Mouse (Mus musculus) limb, embryonic 13.5 days (tissue): ENCODE data around the gene Itgb7. TPM values are rescaled to one million over a fixed set of nuclear protein-coding genes. Genes with fewer than 3 reads are reported as not detected.

Experiments used
- ATAC-seq: fragments of 200-750 bp; cut with Nextera tagmentation; 2 replicates; pipeline ENCODE4 v1.8.0; 2017; ENCODE audit warnings: low read depth, moderate number of reproducible peaks, moderate TSS enrichment; ENCODE audit not compliant: low FRiP score
- H3K27ac ChIP-seq: fragments of 300-500 bp; sonication (generic); 2 replicates; pipeline ENCODE4 v1.5.1; 2015; ENCODE audit warnings: inconsistent platforms, mild to moderate bottlenecking, moderate library complexity
- H3K27me3 ChIP-seq: fragments of 300-500 bp; sonication (generic); 2 replicates; pipeline ENCODE4 v1.6.1; 2015; ENCODE audit warnings: mild to moderate bottlenecking, inconsistent platforms
- H3K36me3 ChIP-seq: fragments of 300-500 bp; sonication (generic); 2 replicates; pipeline ENCODE4 v1.6.1; 2015; ENCODE audit warnings: inconsistent platforms, mild to moderate bottlenecking, moderate library complexity
- H3K4me1 ChIP-seq: fragments of 300-500 bp; sonication (generic); 2 replicates; pipeline ENCODE4 v1.6.1; 2015; ENCODE audit warnings: inconsistent platforms
- H3K4me2 ChIP-seq: fragments of 300-500 bp; sonication (generic); replicated peaks from 2 replicates; pipeline ENCODE4 v1.6.1; 2015; ENCODE audit warnings: inconsistent platforms, mild to moderate bottlenecking, moderate library complexity
- H3K4me3 ChIP-seq: fragments of 300-500 bp; sonication (generic); 2 replicates; pipeline ENCODE4 v1.5.1; 2015; ENCODE audit warnings: moderate library complexity, mild to moderate bottlenecking, inconsistent platforms
- H3K9ac ChIP-seq: fragments of 300-500 bp; sonication (generic); 2 replicates; pipeline ENCODE4 v1.6.1; 2015; ENCODE audit warnings: mild to moderate bottlenecking, inconsistent platforms
- H3K9me3 ChIP-seq: fragments of 300-500 bp; sonication (generic); 2 replicates; pipeline ENCODE4 v1.6.1; 2016; ENCODE audit warnings: inconsistent platforms
- WGBS: fragments of 180-500 bp; shearing (Covaris S2); methylation state at CpG from one replicate; pipeline ENCODE4 v1.1.7; 2015; 5-methylcytosine and 5-hydroxymethylcytosine counted together
- polyA plus RNA-seq: library from polyadenylated mRNA; unstranded; fragments of >200 nt; fragmentation: Nextera tagmentation; extraction: Ambion mirVana; gene quantifications from 2 replicates; pipeline ENCODE4 v1.2.1, GENCODE M21; 2015

Gene Itgb7
- polyA plus RNA-seq, 1 experiment from 2014 or later = 3.5 TPM

DNA sequence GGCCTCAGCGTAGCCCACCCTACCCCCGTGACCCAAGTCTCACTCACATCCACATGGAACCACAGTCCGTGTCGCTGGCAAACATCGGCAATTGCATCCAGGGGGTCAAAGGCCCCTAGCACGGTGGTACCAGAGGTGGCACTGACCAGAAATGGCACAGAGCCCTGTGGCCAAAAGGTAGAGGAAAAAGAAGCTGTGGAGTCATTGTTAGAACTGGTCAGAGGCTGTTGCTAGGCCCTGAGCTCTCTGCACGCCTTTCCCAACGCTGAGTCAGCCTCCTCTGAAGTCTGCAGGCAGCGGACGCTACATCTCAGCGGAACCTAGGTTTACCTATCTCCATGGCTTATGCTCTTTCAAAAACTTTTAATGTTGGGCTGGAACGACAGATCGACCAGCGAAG lies 51.8 kb downstream of the Itgb7 start:
- 93% methylated on average over 14 of the region's 14 CpGs for WGBS
- no peaks in the 10 kb centered on the region for H3K4me1 ChIP-seq
- H3K9me3 ChIP-seq = no peaks in the 10 kb centered on the region
- no peak overlapping the region for H3K4me3 ChIP-seq
- no peak overlapping the region for H3K4me2 ChIP-seq
- no peaks in the 10 kb centered on the region for H3K27me3 ChIP-seq
- no peak overlapping the region for H3K27ac ChIP-seq
- peaks cover 64% of the 10 kb centered on the region for H3K36me3 ChIP-seq
- no peak for ATAC-seq
- no peak overlapping the region for H3K9ac ChIP-seq

DNA sequence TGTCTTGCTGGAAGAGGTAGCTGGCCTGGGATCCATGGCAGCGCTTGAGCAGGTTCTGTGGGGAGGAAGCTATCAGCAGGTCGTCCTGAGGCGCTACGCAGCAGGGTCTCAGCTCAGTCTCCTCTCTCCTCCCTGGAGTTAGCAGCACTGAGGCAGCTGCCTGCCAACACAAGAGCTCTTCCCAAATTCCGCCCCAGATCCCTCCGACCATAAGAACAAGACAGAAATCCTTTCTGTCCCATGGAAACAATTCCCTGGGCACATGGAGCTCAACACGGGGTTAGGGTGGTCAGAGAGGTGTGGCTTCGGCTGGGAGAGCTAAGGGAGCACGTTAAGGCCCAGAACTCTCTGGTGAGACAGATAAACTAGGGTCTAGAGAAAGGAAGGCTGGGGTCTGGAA lies 52.6 kb downstream of the Itgb7 start:
- H3K27ac ChIP-seq = no peak overlapping the region
- no peaks in the 10 kb centered on the region for H3K4me1 ChIP-seq
- no peak for ATAC-seq
- 81% methylated on average over 9 of the region's 9 CpGs for WGBS
- no peak overlapping the region for H3K4me3 ChIP-seq
- peaks cover 6% of the 10 kb centered on the region; the same call in 1 of the 2 replicates for H3K9me3 ChIP-seq
- H3K4me2 ChIP-seq = no peak overlapping the region
- peaks cover 61% of the 10 kb centered on the region for H3K36me3 ChIP-seq
- no peak overlapping the region for H3K9ac ChIP-seq
- H3K27me3 ChIP-seq = no peaks in the 10 kb centered on the region

DNA sequence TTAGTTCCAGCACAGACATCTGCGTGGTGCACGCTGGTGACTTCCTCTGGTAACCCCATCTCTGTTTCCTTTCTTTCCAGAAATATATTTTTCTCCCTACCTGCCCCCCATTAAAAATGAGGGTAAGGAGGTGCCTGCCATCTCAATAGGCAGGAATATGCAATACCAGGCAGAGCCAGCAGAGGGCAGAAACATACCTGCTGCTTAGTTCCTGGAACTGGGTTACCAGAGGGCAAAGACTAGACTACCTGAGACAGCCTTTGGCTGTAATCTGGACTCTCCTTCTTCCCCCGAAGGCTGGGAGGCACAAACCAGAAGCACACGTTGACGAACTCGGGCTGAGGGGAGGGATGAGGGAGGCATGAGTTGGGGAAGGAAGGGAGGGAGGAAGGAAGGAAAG lies 53.5 kb downstream of the Itgb7 start:
- H3K4me1 ChIP-seq = no peaks in the 10 kb centered on the region
- peaks cover 56% of the 10 kb centered on the region for H3K36me3 ChIP-seq
- peaks cover 7% of the 10 kb centered on the region; the same call in 1 of the 2 replicates for H3K9me3 ChIP-seq
- no peak overlapping the region for H3K27ac ChIP-seq
- no peak overlapping the region for H3K4me2 ChIP-seq
- H3K27me3 ChIP-seq = no peaks in the 10 kb centered on the region
- no peak overlapping the region for H3K4me3 ChIP-seq
- WGBS = 13% methylated on average over 6 of the region's 6 CpGs
- H3K9ac ChIP-seq = no peak overlapping the region
- ATAC-seq = no peak

DNA sequence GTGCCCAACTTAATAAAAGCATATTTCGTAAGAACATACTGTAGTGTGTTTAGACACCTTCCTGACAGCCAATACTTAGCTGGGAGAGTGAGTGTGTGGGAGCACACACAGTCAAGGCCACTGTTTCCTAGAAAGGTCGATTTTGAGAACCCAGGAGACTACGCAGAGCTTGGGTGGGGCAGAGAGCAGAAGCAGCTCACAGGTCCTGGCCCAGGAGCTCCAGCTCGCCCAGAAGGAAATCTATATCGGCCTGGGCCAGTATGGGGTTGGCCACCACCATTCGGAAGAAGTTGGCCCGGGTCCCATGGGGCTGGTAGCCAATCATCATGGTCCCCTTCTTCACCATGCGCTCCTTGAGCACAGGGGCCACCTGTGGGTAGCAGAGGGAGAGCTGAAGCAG lies 54.3 kb downstream of the Itgb7 start:
- WGBS = 83% methylated on average over 8 of the region's 8 CpGs
- H3K9me3 ChIP-seq = peaks cover 7% of the 10 kb centered on the region; the same call in 1 of the 2 replicates
- H3K36me3 ChIP-seq = peaks cover 51% of the 10 kb centered on the region
- no peak for ATAC-seq
- H3K27me3 ChIP-seq = no peaks in the 10 kb centered on the region
- no peaks in the 10 kb centered on the region for H3K4me1 ChIP-seq
- H3K4me3 ChIP-seq = no peak overlapping the region
- H3K9ac ChIP-seq = no peak overlapping the region
- H3K27ac ChIP-seq = no peak overlapping the region
- H3K4me2 ChIP-seq = no peak overlapping the region

DNA sequence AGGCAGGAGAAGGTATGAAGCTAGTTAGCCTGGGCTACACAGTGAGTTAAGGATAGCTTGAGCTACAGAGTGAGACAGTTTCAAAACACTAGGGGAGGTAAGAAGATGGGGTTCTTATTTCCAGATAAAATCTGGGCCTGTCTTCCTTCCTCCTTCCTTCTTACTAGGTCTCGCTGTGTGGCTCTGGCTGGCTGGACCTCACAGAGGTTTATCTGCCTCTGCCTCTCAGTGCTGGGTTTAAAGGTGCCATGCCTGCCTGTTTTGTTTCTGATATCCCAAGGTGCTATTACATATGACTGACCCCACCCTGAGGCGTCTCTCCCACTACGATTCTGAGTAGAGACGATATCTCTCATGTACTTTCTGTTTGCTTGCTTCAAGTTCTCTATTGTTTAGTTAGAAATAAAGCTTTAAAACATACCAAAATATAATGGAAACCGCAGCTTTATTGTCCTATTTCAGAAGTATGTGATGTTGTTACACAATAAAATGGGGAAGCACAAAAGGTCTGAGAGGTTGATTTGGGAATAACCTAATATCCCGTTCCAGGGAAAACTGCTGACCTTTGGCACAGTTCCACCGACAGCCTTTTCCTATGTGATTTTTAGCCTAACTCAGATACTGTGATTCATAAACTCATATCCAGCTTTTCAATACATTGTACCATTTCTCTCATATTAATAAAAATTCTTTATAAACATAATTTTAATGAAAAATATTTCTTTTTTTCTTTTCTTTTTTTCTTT lies 55.0 kb downstream of the Itgb7 start:
- no peak for ATAC-seq
- H3K27ac ChIP-seq = no peak overlapping the region
- no peaks in the 10 kb centered on the region for H3K4me1 ChIP-seq

DNA sequence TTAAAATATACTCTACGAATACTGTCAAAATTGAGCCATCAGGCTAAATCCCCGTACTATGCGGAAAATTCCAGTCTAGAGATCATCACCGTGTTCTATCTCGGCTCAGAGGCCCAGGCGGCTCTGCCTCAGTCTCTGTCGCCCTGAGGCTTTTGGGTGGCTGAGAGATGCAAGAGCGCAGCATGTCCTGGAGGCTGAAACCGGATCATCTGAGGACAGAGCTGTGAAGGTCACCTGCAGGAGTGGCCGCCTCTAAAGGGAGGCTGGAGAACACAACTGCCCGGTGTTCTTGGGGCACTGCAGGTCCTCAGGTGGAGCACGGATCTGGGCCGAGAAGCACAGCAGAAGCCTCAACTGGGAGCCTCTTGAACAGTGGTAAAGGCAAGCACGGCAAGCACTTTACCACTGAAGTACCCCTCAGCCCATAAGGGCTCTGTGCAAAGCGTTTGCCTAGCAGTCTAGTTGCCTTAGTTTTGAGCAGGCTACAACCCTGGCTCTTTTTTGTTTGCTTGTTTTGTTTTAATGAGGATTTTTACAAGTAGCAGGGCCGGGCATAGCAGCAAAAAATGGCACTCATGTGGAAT lies 55.9 kb downstream of the Itgb7 start:
- Histone ChIP-seq H3K27me3 (no peaks in the 10 kb centered on the region), H3K9ac (no peak overlapping the region), H3K9me3 (peaks cover 7% of the 10 kb centered on the region; the same call in 1 of the 2 replicates), H3K4me2 (no peak overlapping the region), H3K27ac (no peak overlapping the region), H3K4me1 (no peaks in the 10 kb centered on the region), H3K4me3 (no peak overlapping the region), H3K36me3 (peaks cover 46% of the 10 kb centered on the region)
- ATAC-seq = no peak
- WGBS = 81% methylated on average over 16 of the region's 16 CpGs

More for the DNA sequence above, 55.0 kb downstream of the Itgb7 start:
- Histone ChIP-seq H3K4me2 (no peak overlapping the region), H3K9me3 (peaks cover 7% of the 10 kb centered on the region; the same call in 1 of the 2 replicates), H3K36me3 (peaks cover 51% of the 10 kb centered on the region), H3K4me3 (no peak overlapping the region), H3K9ac (no peak overlapping the region), H3K27me3 (no peaks in the 10 kb centered on the region)
- WGBS = 90% methylated on average over 7 of the region's 7 CpGs

DNA sequence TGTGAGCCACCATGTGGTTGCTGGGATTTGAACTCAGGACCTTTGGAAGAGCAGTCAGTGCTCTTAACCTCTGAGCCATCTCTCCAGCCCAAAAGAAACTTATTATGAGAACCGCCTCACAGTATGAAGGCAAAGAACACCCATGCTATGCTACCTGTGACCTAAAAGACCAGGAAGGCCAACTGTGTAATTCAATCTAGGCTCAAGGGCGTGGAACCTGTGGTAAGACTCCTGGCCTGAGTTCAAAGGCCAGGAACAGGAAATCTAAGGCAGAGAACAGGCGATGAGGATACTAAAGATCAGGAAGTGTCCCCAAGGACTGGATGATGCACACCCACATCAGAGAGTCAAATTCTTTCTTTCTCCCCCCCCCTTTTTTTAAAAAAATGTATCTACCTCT lies 58.2 kb downstream of the Itgb7 start:
- no peak overlapping the region for H3K4me3 ChIP-seq
- no peak overlapping the region for H3K9ac ChIP-seq

DNA sequence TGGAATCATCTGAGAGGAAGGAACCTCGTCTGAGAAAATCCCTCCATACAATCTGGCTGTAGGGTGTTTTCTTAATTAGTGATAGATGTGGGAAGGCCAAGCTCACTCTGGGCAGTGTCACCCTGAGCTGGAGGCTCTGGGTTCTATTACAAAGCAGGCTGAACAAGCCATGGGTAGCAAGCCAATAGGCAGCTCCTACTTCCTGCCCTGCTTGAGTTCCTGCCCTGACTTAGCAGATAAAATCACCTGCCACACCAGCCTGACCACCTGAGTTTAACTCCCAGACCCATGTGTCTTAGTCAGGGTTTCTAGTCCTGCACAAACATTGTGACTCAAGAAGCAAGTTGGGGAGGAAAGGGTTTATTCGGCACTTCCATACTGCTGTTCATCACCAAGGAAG lies 62.7 kb downstream of the Itgb7 start:
- Histone ChIP-seq H3K27me3 (no peaks in the 10 kb centered on the region), H3K36me3 (peaks cover 3% of the 10 kb centered on the region; the same call in 1 of the 2 replicates), H3K4me2 (no peak overlapping the region), H3K4me3 (no peak overlapping the region), H3K4me1 (peaks cover 45% of the 10 kb centered on the region), H3K9ac (no peak overlapping the region), H3K9me3 (0 out of 2 replicates have a peak, but pooled peaks cover under 1% of the 10 kb centered on the region), H3K27ac (no peak overlapping the region)
- 60% methylated on average over 2 of the region's 2 CpGs for WGBS
- no peak for ATAC-seq

More for the DNA sequence above, 58.2 kb downstream of the Itgb7 start:
- Histone ChIP-seq H3K9me3 (peaks cover 7% of the 10 kb centered on the region; the same call in 1 of the 2 replicates), H3K36me3 (peaks cover 33% of the 10 kb centered on the region), H3K4me1 (peaks cover 7% of the 10 kb centered on the region), H3K27me3 (no peaks in the 10 kb centered on the region), H3K27ac (no peak overlapping the region), H3K4me2 (no peak overlapping the region)
- no peak for ATAC-seq
- WGBS = 81% methylated on average over 3 of the region's 3 CpGs

DNA sequence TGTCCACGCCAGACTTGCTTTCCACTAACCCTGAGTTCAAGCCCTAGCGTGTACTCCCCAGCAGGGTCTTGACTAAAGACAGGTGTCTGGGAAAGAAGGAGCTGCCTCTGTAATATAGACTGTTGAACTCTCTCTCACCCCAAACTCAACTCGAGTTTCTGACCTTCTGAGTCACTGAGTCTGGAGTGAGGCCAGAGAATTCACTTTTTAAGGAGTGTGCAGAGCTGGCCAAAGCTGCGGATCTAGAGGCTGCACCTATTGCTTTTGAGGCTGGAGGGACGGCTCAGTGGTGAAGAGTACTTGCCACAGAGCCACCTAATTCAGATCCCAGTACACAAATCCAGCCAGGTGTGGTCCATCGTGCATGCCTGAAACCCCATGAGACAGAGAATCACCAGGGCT lies 64.1 kb downstream of the Itgb7 start:
- Histone ChIP-seq H3K4me2 (peak overlapping the region; percentile 31), H3K27ac (peak overlapping the region; percentile 73)
- peak; percentile 80 for ATAC-seq

More for the DNA sequence above, 64.1 kb downstream of the Itgb7 start:
- no peaks in the 10 kb centered on the region for H3K27me3 ChIP-seq
- no peak overlapping the region for H3K4me3 ChIP-seq
- peaks cover 45% of the 10 kb centered on the region for H3K4me1 ChIP-seq
- WGBS = 22% methylated on average over 6 of the region's 6 CpGs
- no peaks in the 10 kb centered on the region for H3K9me3 ChIP-seq
- no peaks in the 10 kb centered on the region for H3K36me3 ChIP-seq
- peak overlapping the region; percentile 35; the same call in 1 of the 2 replicates for H3K9ac ChIP-seq

Other genes with a start within 250 kb of the Itgb7 start
- 7.3 and 7.8 TPM in 2 replicates for gene Krt8, start 227.5 kb downstream of the Itgb7 start, polyA plus RNA-seq
- gene Krt18, start 203.8 kb downstream of the Itgb7 start, polyA plus RNA-seq = 20.9 and 21.2 TPM in 2 replicates
- gene Eif4b, start 158.2 kb downstream of the Itgb7 start, polyA plus RNA-seq = 118 and 120 TPM in 2 replicates
- 39.8 and 45.3 TPM in 2 replicates for gene Tns2, start 131.5 kb downstream of the Itgb7 start, polyA plus RNA-seq
- gene Spryd3, start 95.7 kb downstream of the Itgb7 start, polyA plus RNA-seq = 22.9 and 23.2 TPM in 2 replicates
- gene Igfbp6, start 87.6 kb downstream of the Itgb7 start, polyA plus RNA-seq = 3.9 and 4.4 TPM in 2 replicates
- gene Soat2, start 81.4 kb downstream of the Itgb7 start, polyA plus RNA-seq = 0.20 and 0.27 TPM in 2 replicates
- 74.2 and 82.6 TPM in 2 replicates for gene Zfp740, start 28.7 kb downstream of the Itgb7 start, polyA plus RNA-seq
- gene Csad, start 27.2 kb downstream of the Itgb7 start, polyA plus RNA-seq = 75.2 and 82.1 TPM in 2 replicates
- gene Rarg, start 25.6 kb upstream of the Itgb7 start, polyA plus RNA-seq = 131 and 145 TPM in 2 replicates
- gene Gm9918, start 38.6 kb upstream of the Itgb7 start, polyA plus RNA-seq = 1.1 and 1.3 TPM in 2 replicates
- 64.7 and 65.8 TPM in 2 replicates for gene Mfsd5, start 47.5 kb upstream of the Itgb7 start, polyA plus RNA-seq
- 23.7 and 32.2 TPM in 2 replicates for gene Espl1, start 64.3 kb upstream of the Itgb7 start, polyA plus RNA-seq
- 431 and 451 TPM in 2 replicates for gene Pfdn5, start 94.2 kb upstream of the Itgb7 start, polyA plus RNA-seq
- 110 and 116 TPM in 2 replicates for gene Myg1, start 99.8 kb upstream of the Itgb7 start, polyA plus RNA-seq
- gene Aaas, start 118.8 kb upstream of the Itgb7 start, polyA plus RNA-seq = 75.9 and 76.6 TPM in 2 replicates
- 6.0 and 7.4 TPM in 2 replicates for gene Sp7, start 135.2 kb upstream of the Itgb7 start, polyA plus RNA-seq
- 11.6 and 12.0 TPM in 2 replicates for gene Sp1, start 174.2 kb upstream of the Itgb7 start, polyA plus RNA-seq
- gene Amhr2, start 213.4 kb upstream of the Itgb7 start, polyA plus RNA-seq = 0.23 and 0.36 TPM in 2 replicates
- 59.5 and 62.6 TPM in 2 replicates for gene Prr13, start 227.1 kb upstream of the Itgb7 start, polyA plus RNA-seq
- gene Pcbp2, start 238.6 kb upstream of the Itgb7 start, polyA plus RNA-seq = 262 and 273 TPM in 2 replicates